Mouse (Mus musculus) thymus, postnatal 10 days (tissue): ENCODE measurements around the gene Tubb3.
"Not testable (repeated sequence)": the region's sequence is repeated elsewhere in the genome, so short reads cannot be mapped to it uniquely, and the experiment has no call there.

Source experiments
- DNase-seq, 2 experiments: peaks; one replicate each; pipeline ENCODE4 v3.0.0; 2021; ENCODE audit warnings: low spot score in 2 of 2

Tubb3 gene

DNA sequence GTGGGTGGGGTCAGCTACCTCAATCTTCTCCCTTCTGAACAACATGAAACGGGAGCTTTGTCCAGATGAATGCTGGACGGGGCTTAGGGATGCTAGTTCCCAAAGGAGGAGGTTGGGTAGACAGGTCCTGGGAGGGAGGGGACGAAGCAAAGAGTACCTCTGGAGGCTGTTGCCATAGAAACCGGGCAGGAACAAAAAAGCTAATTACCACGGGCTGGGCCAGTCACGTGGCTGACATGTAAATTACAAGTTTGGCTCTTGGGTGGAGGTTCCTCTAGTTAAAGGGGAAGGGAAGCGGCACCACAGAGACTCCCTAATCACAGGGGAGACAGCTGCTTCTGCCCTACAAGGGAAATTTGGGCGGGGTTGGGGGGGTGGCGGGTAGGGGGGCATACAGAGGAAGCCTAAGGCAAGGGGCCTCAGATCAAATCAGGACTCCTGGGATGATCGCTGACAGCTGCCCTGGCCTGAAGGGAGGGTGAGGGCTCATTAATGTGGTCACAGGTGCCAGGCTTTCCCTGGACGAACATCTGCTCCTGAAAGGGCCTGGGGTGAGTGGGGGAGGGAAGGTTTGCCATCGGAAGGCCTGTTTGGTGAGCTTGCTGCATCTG is 1.4 kb downstream of the Tubb3 start:
- no peak for DNase-seq

DNA sequence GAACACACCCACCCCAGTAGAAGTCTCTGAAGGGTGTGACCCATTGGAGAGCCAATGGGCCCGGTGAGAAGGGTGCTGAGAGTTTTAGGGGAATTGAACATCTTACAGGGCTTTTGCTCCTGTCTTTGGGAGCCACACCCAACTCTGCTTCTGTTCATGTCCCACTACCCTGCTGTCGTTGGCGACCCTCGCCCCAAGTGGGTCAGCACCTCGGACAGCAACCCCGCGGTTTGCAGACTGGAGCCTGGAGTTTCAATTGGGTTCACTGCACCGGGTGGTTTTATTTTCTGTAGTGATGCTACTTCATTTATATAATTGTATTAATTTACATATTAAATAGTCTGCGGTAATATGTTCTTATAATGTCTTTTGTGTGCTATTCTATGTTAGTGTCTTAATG is 3.0 kb downstream of the Tubb3 start:
- DNase-seq: peak in 1 of 2 experiments; percentile 51

DNA sequence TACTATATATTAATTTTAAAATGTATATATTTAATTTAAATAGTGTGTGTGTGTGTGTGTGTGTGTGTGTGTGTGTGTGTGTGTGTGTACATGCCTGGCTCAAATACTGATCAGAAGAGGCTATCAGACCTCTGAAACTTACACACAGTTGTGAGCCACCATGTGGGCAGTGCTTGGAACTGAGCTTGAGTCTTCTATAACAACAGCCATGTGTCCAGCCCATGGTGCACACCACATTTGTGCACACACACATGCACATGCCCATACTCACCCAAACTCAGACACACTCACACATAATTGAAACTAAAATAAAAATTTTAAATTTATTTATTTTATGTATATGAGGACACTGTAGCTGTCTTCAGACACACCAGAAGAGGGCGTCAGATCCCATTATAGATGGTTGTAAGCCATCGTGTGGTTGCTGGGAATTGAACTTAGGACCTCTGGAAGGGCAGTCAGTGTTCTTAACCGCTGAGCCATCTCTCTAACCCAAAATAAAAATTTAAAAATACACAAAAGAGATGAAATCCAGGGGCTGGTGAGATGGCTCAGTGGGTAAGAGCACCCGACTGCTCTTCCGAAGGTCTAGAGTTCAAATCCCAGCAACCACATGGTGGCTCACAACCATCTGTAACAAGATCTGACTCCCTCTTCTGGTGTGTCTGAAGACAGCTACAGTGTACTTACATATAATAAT is 3.9 kb downstream of the Tubb3 start:
- DNase-seq: not testable (repeated sequence)

DNA sequence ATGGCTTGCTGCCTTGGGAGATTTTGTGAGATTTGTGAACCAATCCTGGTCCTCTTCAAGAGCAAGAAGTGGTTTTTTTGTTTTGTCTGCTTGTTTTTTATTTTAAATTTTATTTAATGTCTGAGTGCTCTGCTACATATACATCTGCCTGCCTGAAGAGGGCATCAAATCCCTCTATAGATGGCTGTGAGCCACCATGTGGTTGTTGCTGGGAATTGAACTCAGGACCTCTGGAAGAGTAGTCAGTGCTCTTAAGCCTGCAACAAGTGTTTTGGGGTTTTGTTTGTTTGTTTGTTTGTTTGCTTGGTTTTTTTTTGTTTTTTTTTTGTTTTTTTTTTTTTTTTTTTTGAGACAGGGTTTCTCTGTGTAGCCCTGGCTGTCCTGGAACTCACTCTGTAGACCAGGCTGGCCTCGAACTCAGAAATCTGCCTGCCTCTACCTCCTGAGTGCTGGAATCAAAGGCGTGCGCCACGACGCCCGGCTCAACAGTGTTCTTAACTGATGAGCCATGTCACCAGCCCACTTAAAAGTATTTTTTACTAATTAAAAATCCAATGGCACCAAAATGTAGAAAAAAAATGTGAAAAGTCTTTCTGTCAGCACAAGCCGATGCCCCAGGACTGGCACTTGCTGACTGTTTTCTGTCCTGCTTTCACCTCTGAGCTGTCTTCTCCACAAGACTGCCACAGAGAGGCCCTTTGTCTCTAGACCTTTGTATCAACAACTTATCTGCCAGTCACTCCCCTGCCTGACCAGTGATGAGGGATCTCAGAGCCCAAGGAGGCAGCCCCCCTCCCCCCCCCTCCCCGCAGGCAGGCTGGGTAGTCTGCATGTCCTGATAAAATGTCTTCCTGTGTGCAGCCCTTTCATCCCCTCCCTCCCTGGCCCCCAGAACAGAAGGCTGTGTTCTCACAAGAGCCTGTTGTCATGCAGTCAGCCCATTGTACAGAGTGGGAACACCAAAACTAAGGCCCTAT is 5.0 kb downstream of the Tubb3 start:
- peak in 1 of 2 experiments; percentile 51 for DNase-seq

DNA sequence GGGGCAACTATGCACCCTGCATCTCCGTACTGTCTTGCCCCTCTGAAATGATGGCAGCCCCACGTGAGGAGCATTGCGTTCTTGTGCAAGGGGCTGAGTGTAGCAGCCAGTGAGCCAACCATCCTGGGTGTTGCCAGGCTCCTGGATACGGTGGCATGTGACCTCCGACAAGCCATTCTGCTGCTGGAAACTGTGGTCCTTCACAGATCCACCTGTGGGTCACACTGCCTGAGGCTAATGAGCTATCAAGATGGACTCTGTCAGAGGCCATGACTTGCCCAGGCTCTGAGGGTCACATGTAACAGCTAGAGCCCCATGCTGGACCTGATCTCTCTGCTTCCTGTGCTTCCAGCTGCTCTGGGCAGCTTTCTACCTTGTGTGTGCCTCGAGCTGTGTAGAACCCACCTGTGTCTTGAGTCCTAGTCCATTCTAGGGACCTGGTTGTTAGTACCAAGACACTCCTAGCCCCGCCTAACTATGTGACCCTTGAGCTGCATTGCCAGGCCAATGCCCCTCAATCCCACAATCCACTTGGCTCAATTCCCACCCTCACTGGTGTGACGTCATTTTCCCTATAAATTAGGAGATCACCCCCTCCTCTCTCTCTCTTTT is 5.8 kb downstream of the Tubb3 start:
- no peak for DNase-seq

DNA sequence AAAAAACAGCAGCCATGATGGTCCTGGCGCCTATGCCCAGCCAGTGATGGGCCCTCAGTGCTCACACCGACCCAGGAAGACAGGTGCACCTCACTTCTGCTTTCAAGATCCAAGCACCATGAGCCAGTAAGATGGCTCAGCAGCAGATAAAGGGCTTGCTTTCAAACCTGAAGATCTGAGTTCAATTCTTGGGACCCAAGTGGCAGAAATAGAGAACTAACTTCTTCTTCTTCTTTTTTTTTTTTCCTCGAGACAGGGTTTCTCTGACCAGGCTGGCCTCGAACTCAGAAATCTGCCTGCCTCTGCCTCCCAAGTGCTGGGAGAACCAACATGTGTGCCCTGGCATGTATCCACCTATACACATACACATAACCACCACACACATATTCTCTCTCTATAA is 8.5 kb downstream of the Tubb3 start:
- DNase-seq: no peak

DNA sequence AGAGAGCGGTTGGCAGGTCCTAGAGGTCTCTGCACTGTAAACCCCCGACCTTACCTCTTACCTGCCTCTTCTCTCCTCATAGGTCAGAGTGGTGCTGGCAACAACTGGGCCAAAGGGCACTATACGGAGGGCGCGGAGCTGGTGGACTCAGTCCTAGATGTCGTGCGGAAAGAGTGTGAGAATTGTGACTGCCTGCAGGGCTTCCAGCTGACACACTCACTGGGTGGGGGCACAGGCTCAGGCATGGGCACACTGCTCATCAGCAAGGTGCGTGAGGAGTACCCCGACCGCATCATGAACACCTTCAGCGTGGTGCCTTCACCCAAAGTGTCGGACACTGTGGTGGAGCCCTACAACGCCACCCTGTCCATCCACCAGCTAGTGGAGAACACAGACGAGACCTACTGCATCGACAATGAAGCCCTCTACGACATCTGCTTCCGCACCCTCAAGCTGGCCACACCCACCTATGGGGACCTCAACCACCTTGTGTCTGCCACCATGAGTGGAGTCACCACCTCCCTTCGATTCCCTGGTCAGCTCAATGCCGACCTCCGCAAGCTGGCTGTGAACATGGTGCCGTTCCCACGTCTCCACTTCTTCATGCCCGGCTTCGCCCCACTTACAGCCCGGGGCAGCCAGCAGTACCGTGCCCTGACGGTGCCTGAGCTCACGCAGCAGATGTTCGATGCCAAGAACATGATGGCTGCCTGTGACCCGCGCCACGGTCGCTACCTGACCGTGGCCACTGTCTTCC is 9.5 kb downstream of the Tubb3 start:
- no peak for DNase-seq

DNA sequence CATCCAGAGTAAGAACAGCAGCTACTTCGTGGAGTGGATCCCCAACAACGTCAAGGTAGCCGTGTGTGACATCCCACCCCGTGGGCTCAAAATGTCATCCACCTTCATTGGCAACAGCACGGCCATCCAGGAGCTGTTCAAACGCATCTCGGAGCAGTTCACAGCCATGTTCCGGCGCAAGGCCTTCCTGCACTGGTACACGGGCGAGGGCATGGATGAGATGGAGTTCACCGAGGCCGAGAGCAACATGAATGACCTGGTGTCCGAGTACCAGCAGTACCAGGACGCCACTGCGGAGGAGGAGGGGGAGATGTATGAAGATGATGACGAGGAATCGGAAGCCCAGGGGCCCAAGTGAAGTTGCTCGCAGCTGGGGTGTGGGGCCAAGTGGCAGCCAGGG is 10.1 kb downstream of the Tubb3 start:
- DNase-seq: no peak

DNA sequence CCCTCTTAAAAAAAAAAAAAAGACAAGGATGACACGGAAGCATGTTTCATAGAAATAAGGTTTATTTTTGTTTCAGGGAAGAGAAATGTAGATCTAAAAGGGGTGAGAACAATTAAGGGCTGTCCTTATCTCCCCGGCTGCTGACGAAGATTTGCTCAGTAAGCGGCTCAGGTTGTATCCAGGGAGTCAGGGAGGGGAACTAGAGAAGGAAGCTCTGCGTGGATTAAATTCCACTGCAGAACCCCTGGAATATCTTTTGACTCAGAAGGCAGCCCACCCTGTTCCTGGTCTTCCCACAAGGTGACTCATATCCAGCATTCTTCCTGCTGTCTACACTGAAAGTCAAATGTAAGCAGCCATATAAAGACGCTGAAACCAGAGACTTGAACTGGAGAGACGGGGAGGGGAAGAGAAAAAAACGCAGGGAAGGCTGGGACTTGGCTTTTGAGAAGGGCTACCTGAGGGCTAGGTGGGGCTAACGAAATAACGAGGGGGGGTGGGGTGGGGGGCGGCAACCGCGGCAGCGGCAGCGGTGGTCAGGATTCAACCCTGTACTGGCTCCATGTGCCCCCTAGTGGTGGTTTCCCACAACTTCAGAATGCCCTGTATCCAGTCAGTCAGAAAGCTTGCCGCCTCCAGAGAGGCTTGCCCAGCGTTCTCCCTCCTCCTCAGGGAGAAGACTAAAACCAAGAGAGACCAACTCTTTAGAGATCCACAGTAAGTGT is 11.0 kb downstream of the Tubb3 start:
- DNase-seq: peak in 1 of 2 experiments; percentile 82

DNA sequence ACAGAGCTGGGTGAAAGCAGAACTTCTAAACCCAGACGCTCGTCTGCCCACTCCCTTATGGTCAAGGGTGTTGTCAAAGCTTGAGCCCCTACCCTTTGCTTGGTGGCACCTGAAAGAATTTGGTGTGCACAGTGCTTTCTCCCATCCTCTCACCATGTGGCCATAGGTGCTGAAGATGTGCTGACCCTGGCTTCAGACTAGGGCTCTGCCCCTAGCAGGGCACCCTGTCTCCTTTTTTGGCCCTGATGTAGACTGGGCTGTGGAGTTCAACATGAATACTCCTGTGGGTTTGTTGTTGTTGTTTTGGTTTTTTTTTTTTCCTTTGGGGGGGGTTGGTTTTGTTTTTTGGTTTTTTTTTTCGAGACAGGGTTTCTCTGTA is 11.5 kb downstream of the Tubb3 start:
- no peak for DNase-seq

DNA sequence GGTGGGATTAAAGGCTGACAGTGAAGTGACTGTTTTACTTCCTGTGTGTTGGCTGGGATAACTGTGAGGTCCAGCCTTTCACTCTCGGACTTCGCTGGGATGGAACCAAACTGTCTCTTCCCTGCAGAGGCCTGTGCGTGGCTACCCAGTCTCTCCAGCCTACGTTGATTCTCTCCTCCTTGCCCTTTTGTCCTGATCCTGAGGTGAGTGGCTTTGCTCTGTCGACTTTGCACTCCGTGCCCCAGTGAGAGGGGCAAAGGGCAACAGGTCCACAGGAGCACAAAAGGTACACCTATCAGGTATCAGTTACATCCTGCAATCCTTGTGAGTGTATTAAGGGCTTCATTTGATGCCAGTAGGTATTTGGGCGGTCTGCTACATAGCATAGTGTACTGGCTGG is 12.2 kb downstream of the Tubb3 start, which contains the start of gene Def8:
Gene Def8 (plus strand): TSS at position 87 of the 400 bp plus-strand sequence.
- DNase-seq: no peak

DNA sequence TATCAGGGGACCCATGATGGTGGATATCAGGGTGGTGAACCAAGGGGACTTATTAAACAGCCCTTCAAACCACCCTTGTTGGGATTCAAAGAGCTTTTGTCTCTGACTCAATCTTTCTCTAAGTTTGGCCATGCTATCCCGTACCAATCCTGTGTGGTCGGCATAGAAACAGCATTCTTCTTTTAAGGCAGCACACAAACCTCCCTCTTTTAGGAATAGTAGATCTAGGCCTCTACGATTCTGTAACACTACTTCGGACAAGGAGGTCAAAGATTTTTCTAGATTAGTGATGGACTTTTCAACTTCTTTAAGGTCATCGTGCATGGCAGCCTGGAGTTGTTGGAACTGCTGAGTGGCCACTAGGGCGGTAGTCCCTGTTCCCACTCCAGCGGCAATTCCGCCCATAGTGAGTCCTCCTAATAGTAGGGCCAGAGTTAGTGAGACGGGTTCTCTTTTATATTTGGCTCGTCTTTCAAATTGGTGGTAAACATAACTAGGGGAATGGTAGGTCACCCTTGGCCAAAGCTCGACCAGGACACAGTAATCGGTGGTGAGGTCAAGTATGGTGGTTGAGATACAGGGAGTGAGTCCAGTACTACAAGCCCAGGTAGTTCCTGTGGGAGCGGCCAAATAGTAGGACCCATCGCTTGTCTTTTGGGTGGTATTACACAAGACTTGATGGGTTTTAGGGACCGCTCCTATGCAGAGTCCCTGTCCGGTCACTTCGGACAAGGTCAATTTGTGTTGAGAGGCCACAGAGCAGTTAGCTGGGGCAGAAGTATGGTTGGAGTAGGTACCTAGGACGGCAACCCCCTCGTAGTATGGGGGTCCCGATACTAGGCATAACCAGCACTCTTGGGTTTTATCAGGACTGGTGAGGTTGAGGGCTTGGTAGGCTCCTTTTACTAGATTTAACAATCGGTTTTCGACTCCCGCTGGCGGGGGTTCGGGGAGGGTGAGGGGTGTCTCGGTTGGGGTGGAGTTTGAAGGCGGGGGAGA is 15.6 kb downstream of the Tubb3 start:
- no peak for DNase-seq

DNA sequence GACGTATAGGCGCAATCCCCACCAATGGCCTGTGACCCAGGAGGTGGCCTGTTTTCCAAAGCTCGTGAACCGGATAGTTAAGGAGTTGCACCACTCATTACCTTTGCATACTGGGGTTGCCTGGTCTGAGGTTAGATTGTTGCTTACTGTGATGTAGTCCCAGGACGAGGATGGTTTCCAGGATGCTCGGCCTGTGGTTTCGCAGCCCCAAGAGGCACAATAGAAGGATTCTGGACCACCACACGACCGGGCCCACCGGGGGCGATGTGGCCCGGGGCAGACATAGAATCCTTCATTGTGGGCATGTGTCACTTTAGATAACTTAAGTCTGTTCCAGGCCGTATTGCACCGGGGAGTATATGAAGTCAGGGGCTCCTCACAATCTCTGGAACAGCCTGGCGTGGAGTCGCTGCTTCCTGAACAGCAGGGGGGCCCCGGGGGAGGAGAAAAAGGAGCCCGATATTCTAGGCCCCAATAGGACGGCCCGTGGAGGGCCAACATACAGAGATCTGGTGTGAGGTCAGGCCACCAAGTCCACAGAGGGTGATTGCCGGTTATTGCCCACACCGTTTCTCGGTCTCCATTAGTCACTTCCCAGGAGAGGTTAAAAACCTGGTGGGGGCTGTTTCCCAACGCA is 16.5 kb downstream of the Tubb3 start:
- no peak for DNase-seq

DNA sequence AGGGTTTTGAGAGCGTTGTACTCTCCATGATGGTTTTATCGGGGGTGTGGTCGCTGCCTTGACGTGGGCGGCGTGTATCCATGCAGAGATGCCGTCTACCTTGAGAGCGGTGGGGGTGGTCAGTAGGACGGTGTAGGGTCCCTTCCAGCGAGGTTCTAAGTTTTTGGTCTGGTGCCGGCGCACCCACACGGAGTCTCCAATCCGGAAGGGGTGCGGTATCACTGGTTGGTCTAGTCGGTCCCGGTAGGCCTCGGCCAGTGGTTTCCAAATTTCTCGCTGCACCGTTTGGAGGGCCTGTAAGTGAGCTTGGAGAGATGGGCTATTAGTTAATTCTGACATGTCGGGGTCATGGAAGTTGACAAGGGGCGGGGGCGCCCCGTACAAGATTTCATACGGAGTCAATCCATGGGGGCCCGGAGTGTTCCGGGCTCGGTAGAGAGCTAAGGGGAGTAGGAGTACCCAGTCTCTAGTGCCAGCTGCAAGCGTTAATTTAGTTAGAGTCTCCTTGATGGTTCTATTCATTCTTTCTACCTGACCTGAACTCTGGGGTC is 17.2 kb downstream of the Tubb3 start:
- no peak for DNase-seq

DNA sequence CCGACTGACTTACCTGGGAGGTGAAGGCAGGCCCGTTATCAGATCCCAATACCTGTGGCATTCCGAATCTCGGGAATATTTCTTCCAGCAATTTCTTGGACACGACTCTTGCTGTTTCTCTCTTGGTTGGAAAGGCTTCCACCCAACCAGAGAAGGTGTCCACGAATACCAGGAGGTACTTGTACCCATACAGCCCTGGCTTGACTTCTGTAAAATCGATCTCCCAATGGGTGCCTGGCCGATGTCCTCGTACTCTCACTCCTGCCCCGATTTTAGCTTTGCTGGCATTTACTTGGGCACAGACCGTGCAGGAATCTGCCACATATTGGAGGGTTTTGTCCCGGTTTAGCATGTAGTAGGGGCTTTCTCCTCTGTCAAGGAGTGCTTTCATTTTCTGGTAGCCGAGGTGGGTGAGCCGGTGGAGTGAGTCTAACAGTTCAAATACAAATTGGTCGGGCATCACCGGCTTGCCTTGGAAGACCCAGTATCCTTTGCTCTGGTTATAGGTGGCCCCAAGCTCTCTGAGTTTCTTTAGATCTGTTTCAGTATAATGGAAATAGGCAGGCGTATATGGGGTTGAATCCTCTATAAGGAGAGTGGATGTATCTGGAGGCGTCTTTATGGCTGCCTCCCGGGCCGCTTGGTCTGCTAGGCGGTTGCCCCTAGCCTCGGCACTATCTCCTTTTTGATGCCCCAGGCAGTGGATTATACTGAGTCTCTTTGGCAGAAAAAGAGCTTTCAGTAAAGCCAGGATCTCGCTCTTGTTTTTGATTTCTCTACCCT is 17.9 kb downstream of the Tubb3 start:
- DNase-seq: no peak

DNA sequence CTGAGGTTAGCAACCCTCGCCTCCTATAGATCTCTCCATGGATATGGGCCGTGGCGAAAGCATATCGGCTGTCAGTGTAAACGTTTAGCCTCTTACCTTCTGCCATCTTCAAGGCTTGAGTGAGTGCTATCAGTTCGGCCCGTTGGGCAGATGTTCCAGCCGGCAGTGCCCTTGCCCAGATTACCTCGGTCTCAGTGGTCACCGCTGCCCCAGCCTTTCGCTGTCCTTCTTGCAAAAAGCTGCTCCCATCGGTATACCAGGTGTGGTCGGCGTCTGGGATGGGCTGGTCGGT is 18.4 kb downstream of the Tubb3 start:
- DNase-seq: not testable (repeated sequence)

DNA sequence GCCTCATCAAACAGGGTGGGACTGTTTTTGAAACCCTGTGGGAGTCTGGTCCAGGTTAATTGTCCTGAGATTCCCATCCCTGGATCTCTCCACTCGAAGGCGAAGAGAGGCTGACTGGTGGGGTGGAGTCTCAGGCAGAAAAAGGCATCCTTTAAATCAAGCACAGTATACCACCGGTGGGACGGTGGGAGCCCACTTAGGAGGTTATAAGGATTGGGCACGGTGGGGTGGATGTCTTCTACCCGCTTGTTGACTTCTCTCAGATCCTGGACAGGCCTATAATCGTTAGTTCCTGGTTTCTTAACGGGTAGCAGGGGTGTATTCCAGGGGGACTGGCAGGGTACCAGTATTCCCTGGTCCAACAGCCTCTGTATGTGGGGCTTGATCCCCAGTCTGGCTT is 19.7 kb downstream of the Tubb3 start:
- not testable (repeated sequence) for DNase-seq
